In the genomic region with DNA sequence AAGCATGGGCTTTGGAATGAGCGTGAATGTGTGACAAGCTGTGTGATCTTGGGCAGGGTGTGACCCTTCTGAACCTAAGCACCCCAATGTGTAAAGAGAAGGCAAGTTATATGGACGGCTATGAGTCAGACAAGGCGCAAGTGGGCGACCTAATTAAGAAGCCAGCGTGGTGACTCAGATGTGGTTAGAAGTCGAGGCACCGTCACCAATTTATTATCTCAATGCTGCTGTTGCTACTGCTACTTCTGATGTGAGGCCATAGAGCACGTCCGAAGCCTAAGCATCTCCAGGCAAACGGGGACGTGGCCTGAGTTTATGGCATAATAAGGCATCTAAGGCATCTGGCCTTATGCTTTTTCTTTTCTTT, we compare ENCODE assay signal across 13 mouse cellular contexts.
DNase-seq lines count a peak whose midpoint lies in the region; ATAC-seq lines count a peak whose summit lies in the region.
"Had no signal": no experiment of that assay in that cellular context is flagged by ENCODE, and none has a peak within 500 bp of the region (broad histone marks: within the 10 kb centered on the region; RNA-seq: fewer than 3 reads in every experiment).

No protein-coding gene starts in this region.

- ATAC-seq in intestine, embryonic 15.5 days = peak; percentile 35; the same call in 1 of the 2 replicates

- H3K4me2 ChIP-seq in intestine, embryonic 15.5 days (replicated peaks) = no peak overlapping the region
- H3K4me2 ChIP-seq: embryonic facial prominence, embryonic 15.5 days; midbrain, embryonic 11.5 days; neural tube, embryonic 12.5 days had no signal

- H3K4me1 ChIP-seq in intestine, embryonic 15.5 days (replicated peaks) = peaks cover 32% of the 10 kb centered on the region
- H3K4me1 ChIP-seq in limb, embryonic 10.5 days = peaks cover 32% of the 10 kb centered on the region

- H3K9ac ChIP-seq in intestine, embryonic 15.5 days = no peak overlapping the region
- H3K9ac ChIP-seq: embryonic facial prominence, embryonic 15.5 days; neural tube, embryonic 12.5 days had no signal

- no peaks in the 10 kb centered on the region for H3K9me3 ChIP-seq in intestine, embryonic 15.5 days
- H3K9me3 ChIP-seq in limb, embryonic 10.5 days (replicated peaks) = no peaks in the 10 kb centered on the region
- H3K9me3 ChIP-seq: embryonic facial prominence, embryonic 15.5 days; neural tube, embryonic 12.5 days had no signal

- no peaks in the 10 kb centered on the region for H3K27me3 ChIP-seq in intestine, embryonic 15.5 days (replicated peaks)
- no peaks in the 10 kb centered on the region for H3K27me3 ChIP-seq in limb, embryonic 10.5 days (ENCODE audit: low read depth, poor library complexity, severe bottlenecking)
- H3K27me3 ChIP-seq: embryonic facial prominence, embryonic 15.5 days; neural tube, embryonic 12.5 days had no signal

- WGBS in intestine, embryonic 15.5 days = 58% methylated on average over 11 of the region's 11 CpGs
- 83% methylated on average over 11 of the region's 11 CpGs for WGBS in limb, embryonic 10.5 days

- H3K27ac ChIP-seq in intestine, embryonic 15.5 days = no peak overlapping the region
- no peak overlapping the region for H3K27ac ChIP-seq in limb, embryonic 10.5 days
- H3K27ac ChIP-seq: embryonic facial prominence, embryonic 15.5 days; neural tube, embryonic 12.5 days had no signal

- no peak overlapping the region for H3K4me3 ChIP-seq in intestine, embryonic 15.5 days (replicated peaks)
- H3K4me3 ChIP-seq in limb, embryonic 10.5 days = no peak overlapping the region
- H3K4me3 ChIP-seq: embryonic facial prominence, embryonic 15.5 days; neural tube, embryonic 12.5 days had no signal

- no peaks in the 10 kb centered on the region for H3K36me3 ChIP-seq in intestine, embryonic 15.5 days
- H3K36me3 ChIP-seq in limb, embryonic 10.5 days = peaks cover 6% of the 10 kb centered on the region; the same call in 1 of the 2 replicates
- H3K36me3 ChIP-seq: embryonic facial prominence, embryonic 15.5 days; neural tube, embryonic 12.5 days had no signal

- intact Hi-C loops in left cerebral cortex, postnatal 25 days (cut with DNase I) = no loop called here
- intact Hi-C loops in left cerebral cortex, postnatal 4 days (cut with DNase I) = no loop called here

- DNase-seq in adrenal gland, adult 2 months = peak; percentile 17
- no peak for DNase-seq in adrenal gland, postnatal 36 days
- peak; percentile 19 for DNase-seq in 3134 (ENCODE audit: extremely low read depth, insufficient read length, low spot score)
- DNase-seq in Muller cell, postnatal 12 days (ENCODE audit: inconsistent ontology term) = peak; percentile 66
- DNase-seq in left cerebral cortex, postnatal 25 days (ENCODE audit: low spot score in 2 of 2) = no peak
- DNase-seq in left cerebral cortex, postnatal 4 days = no peak
- DNase-seq in limb, embryonic 10.5 days (ENCODE audit: low spot score) = no peak
- DNase-seq: cerebellum, postnatal 14 days; kidney, adult 8-10 months had no signal

Comparison
In these comparisons a context has a peak if more than half of its experiments do, and no peak if none do; other contexts are left out.
1. DNase-seq: peak in adrenal gland, adult 2 months (single experiment), 3134 (single experiment) and Muller cell, postnatal 12 days (single experiment); none in adrenal gland, postnatal 36 days (0 of 2), left cerebral cortex, postnatal 25 days (0 of 2), left cerebral cortex, postnatal 4 days (single experiment) and limb, embryonic 10.5 days (single experiment).